Mouse (Mus musculus): ENCODE measurements around the gene Rbm8a. TPM values are rescaled to one million over a fixed set of nuclear protein-coding genes. Genes with fewer than 3 reads are reported as not detected.

The Rbm8a gene
- 108 and 113 TPM in 2 replicates for polyA plus RNA-seq (2011; ENCODE audit: insufficient read length, low read depth, missing spikeins)

DNA sequence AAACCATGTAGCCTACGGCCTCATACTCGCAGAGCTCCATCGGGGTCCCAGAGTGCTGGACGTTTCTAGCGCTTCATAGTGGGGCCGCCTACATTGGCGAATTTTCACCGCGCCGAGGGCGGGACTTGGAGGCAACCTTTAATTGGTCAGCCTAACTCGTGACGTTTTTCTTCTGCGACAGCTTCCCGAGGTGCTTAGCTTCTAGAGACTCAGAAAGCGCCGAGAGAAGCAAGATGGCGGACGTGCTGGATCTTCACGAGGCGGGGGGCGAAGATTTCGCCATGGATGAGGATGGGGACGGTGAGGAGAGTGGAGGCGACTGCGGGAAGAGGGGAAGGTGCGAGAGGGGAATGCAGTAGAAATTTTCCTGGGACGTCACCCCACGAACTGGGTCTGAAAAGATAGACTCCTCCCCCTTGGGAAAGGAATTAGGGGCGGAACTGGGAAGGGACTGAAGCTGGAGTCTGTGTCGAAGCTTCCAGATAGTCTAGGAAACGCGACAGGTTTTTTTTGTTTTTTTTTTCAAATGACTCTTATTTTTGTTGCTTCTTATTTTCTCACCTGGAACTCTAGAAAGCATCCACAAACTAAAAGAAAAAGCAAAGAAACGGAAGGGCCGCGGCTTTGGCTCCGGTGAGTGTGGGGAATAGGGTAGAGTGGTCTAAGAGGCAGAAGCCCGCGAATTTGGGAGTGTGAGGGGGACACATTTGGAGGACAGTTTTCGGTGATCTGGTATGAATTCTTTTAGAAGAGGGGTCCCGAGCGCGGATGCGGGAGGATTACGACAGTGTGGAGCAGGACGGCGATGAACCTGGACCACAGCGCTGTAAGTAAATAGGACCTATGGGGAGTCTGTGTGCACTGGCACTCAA lies at the start of gene Rbm8a:
Gene Rbm8a, plus strand, starts transcription at position 205 of the 872 bp plus-strand sequence.
- Histone ChIP-seq H3K4me1 (ENCODE audit: control insufficient read depth, insufficient read depth, low read length) (no peaks in the 10 kb centered on the region), H3K4me3 (ENCODE audit: insufficient read depth, low read length) (peak within 1 kb of the TSS; percentile 62), H3K27ac (ENCODE audit: insufficient read depth, low read length) (peak within 1 kb of the TSS; percentile 35)
- peak; percentile 85 for TF ChIP-seq POLR2A (IDR thresholded peaks at IDR 0.05; ENCODE audit: low read depth, low read length)
- TF ChIP-seq CTCF (IDR thresholded peaks at IDR 0.05; ENCODE audit: borderline replicate concordance, insufficient read depth, low read length): no peak

DNA sequence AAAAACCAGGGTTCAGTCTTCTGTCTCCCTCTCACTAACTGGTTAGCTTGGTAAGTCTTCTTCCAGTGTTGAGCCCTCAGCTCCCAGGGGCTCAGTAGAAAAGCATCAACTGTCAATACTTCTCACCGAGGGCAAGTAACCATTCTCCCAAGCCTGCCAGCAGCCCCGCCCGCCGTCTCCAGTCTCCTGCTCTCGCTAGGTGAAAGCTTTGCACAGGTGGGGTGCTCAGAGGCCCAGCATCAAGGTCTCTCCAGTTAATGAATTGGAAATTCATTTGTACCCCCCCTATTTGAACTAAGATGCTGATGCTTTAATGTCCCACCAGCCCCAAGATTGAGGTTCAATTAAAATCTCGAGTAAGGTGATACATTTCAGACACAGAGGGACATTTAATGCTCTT lies 48.6 kb upstream of the Rbm8a start:
- Histone ChIP-seq H3K27ac (ENCODE audit: insufficient read depth, low read length) (no peak overlapping the region), H3K4me1 (ENCODE audit: control insufficient read depth, insufficient read depth, low read length) (peaks cover 7% of the 10 kb centered on the region), H3K4me3 (ENCODE audit: insufficient read depth, low read length) (no peak overlapping the region)
- TF ChIP-seq CTCF (IDR thresholded peaks at IDR 0.05; ENCODE audit: borderline replicate concordance, insufficient read depth, low read length) (no peak), POLR2A (IDR thresholded peaks at IDR 0.05; ENCODE audit: low read depth, low read length) (no peak)

DNA sequence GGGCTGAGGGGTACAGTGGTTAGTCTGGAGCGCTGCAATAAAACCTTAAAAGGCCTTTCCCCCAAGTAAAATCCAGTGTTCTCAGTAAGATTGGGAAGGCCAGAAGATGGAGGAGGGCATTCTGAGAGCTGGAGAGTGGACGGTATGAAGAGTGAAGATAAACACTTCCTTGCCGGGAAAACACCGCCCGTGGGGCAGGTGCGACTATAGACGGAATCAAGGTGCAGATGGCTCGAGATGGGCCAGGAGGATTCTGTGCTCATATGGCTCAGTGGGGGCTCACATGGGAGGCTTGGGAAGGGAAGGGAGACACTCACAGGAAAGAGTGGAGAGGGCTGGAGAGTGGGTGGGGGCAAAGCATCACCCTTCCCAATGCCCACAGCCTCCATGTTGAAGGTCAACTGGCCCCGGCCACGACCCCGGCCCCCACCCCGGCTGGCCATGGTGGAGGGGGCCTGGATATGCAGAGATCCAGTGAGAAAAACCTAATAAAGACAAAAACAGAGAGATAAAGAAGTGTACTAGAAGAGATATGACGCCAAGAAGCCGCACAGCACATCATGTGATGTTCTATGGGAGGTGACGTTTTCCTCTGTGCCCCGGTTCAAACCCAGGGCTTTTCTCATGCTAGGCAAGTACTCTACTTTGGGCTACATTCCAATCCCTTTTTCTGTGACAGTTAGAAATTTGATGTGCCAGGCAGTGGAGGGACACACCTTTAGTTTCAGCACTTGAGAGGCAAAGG lies 47.8 kb upstream of the Rbm8a start:
- Histone ChIP-seq H3K4me1 (ENCODE audit: control insufficient read depth, insufficient read depth, low read length) (peaks cover 4% of the 10 kb centered on the region; the same call in 1 of the 2 replicates), H3K4me3 (ENCODE audit: insufficient read depth, low read length) (no peak overlapping the region), H3K27ac (ENCODE audit: insufficient read depth, low read length) (no peak overlapping the region)
- TF ChIP-seq CTCF (IDR thresholded peaks at IDR 0.05; ENCODE audit: borderline replicate concordance, insufficient read depth, low read length) (no peak), POLR2A (IDR thresholded peaks at IDR 0.05; ENCODE audit: low read depth, low read length) (no peak)

DNA sequence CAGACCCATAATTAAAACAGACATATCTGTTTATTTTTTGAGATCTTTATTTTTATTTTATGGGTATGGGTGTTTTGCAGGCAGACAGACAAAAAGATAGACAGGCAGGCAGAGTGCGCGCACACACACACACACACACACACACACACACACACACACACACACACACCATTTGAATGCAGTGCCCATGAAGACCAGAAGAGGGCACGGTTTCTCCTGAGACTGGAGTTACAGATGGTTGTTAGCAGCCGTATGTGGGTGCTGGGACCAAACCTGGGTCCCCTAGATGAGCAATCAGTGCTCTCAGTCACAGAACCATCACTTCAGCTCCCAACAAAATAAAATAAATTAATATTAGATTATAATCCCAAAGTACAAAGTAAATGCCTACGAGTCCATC lies 46.3 kb upstream of the Rbm8a start:
- no peak overlapping the region for H3K4me3 ChIP-seq (ENCODE audit: insufficient read depth, low read length)
- TF ChIP-seq POLR2A (IDR thresholded peaks at IDR 0.05; ENCODE audit: low read depth, low read length): no peak
- TF ChIP-seq CTCF (IDR thresholded peaks at IDR 0.05; ENCODE audit: borderline replicate concordance, insufficient read depth, low read length): no peak
- H3K27ac ChIP-seq (ENCODE audit: insufficient read depth, low read length): no peak overlapping the region
- H3K4me1 ChIP-seq (ENCODE audit: control insufficient read depth, insufficient read depth, low read length): no peaks in the 10 kb centered on the region

GRCm38 (mm10) chr3:96590657-96591056 lies 39.1 kb upstream of the Rbm8a start:
- Histone ChIP-seq H3K27ac (ENCODE audit: insufficient read depth, low read length) (no peak overlapping the region), H3K4me1 (ENCODE audit: control insufficient read depth, insufficient read depth, low read length) (peaks cover 3% of the 10 kb centered on the region), H3K4me3 (ENCODE audit: insufficient read depth, low read length) (no peak overlapping the region)
- no peak for TF ChIP-seq CTCF (IDR thresholded peaks at IDR 0.05; ENCODE audit: borderline replicate concordance, insufficient read depth, low read length)
- TF ChIP-seq POLR2A (IDR thresholded peaks at IDR 0.05; ENCODE audit: low read depth, low read length): no peak

- Histone ChIP-seq H3K4me1 (ENCODE audit: control insufficient read depth, insufficient read depth, low read length) (peaks cover 4% of the 10 kb centered on the region), H3K27ac (ENCODE audit: insufficient read depth, low read length) (peak overlapping the region; percentile 32; the same call in 1 of the 2 replicates), H3K4me3 (ENCODE audit: insufficient read depth, low read length) (peak overlapping the region; percentile 75)
- TF ChIP-seq CTCF (IDR thresholded peaks at IDR 0.05; ENCODE audit: borderline replicate concordance, insufficient read depth, low read length): no peak
- no peak for TF ChIP-seq POLR2A (IDR thresholded peaks at IDR 0.05; ENCODE audit: low read depth, low read length)
Measured at GRCm38 (mm10) chr3:96593374-96593773, 36.4 kb upstream of the Rbm8a start.

GRCm38 (mm10) chr3:96593790-96594560 lies 35.8 kb upstream of the Rbm8a start, which contains the start of gene Polr3gl:
Gene Polr3gl (minus strand): TSS chr3:96594181.
- peak within 1 kb of the TSS; percentile 75 for H3K4me3 ChIP-seq (ENCODE audit: insufficient read depth, low read length)
- H3K27ac ChIP-seq (ENCODE audit: insufficient read depth, low read length): peak within 1 kb of the TSS; percentile 74
- TF ChIP-seq POLR2A (IDR thresholded peaks at IDR 0.05; ENCODE audit: low read depth, low read length) (peak; percentile 76), CTCF (IDR thresholded peaks at IDR 0.05; ENCODE audit: borderline replicate concordance, insufficient read depth, low read length) (no peak)
- H3K4me1 ChIP-seq (ENCODE audit: control insufficient read depth, insufficient read depth, low read length): peaks cover 5% of the 10 kb centered on the region

- peaks cover 11% of the 10 kb centered on the region for H3K4me1 ChIP-seq (ENCODE audit: control insufficient read depth, insufficient read depth, low read length)
- no peak for TF ChIP-seq POLR2A (IDR thresholded peaks at IDR 0.05; ENCODE audit: low read depth, low read length)
- TF ChIP-seq CTCF (IDR thresholded peaks at IDR 0.05; ENCODE audit: borderline replicate concordance, insufficient read depth, low read length): no peak
- H3K27ac ChIP-seq (ENCODE audit: insufficient read depth, low read length): no peak overlapping the region
- no peak overlapping the region for H3K4me3 ChIP-seq (ENCODE audit: insufficient read depth, low read length)
Measured at GRCm38 (mm10) chr3:96594851-96595250, 34.9 kb upstream of the Rbm8a start.

GRCm38 (mm10) chr3:96595661-96596060 lies 34.1 kb upstream of the Rbm8a start:
- peak overlapping the region; percentile 14; the same call in 1 of the 2 replicates for H3K27ac ChIP-seq (ENCODE audit: insufficient read depth, low read length)

More at GRCm38 (mm10) chr3:96595661-96596060, 34.1 kb upstream of the Rbm8a start:
- Histone ChIP-seq H3K4me1 (ENCODE audit: control insufficient read depth, insufficient read depth, low read length) (peaks cover 11% of the 10 kb centered on the region), H3K4me3 (ENCODE audit: insufficient read depth, low read length) (no peak overlapping the region)
- TF ChIP-seq POLR2A (IDR thresholded peaks at IDR 0.05; ENCODE audit: low read depth, low read length) (no peak), CTCF (IDR thresholded peaks at IDR 0.05; ENCODE audit: borderline replicate concordance, insufficient read depth, low read length) (no peak)
